Mouse (Mus musculus) stomach, embryonic 16.5 days (tissue): Measurements from ENCODE around the gene Tmem200c. TPM values are rescaled to one million over a fixed set of nuclear protein-coding genes. Genes with fewer than 3 reads are reported as not detected.

Experiments
- ATAC-seq: fragments of 200-750 bp; cut with Nextera tagmentation; 2 replicates; pipeline ENCODE4 v1.8.0; 2017; ENCODE audit warnings: moderate number of reproducible peaks, moderate TSS enrichment; ENCODE audit not compliant: insufficient read depth, low FRiP score
- H3K27ac ChIP-seq: fragments of 300-500 bp; sonication (generic); 2 replicates; pipeline ENCODE4 v1.5.1; 2014; ENCODE audit warnings: low read length
- H3K27me3 ChIP-seq: fragments of 300-500 bp; sonication (generic); 2 replicates; pipeline ENCODE4 v1.6.1; 2014; ENCODE audit warnings: low read length, control low read depth, mixed read lengths; ENCODE audit not compliant: control insufficient read depth, insufficient read depth
- H3K36me3 ChIP-seq: fragments of 300-500 bp; sonication (generic); 2 replicates; pipeline ENCODE4 v1.6.1; 2014; ENCODE audit warnings: low read length; ENCODE audit not compliant: control insufficient read depth, insufficient read depth
- H3K4me1 ChIP-seq: fragments of 300-500 bp; sonication (generic); 2 replicates; pipeline ENCODE4 v1.6.1; 2014; ENCODE audit warnings: low read length, control low read depth, mixed read lengths; ENCODE audit not compliant: control insufficient read depth, insufficient read depth
- H3K4me2 ChIP-seq: fragments of 300-500 bp; sonication (generic); 2 replicates; pipeline ENCODE4 v1.6.1; 2014; ENCODE audit warnings: low read depth, low read length, mixed read lengths
- H3K4me3 ChIP-seq: fragments of 300-500 bp; sonication (generic); replicated peaks from 2 replicates; pipeline ENCODE4 v1.5.1; 2014; ENCODE audit warnings: mild to moderate bottlenecking, low read length
- H3K9ac ChIP-seq: fragments of 300-500 bp; sonication (generic); 2 replicates; pipeline ENCODE4 v1.6.1; 2014; ENCODE audit warnings: low read length
- H3K9me3 ChIP-seq: fragments of 300-500 bp; sonication (generic); replicated peaks from 2 replicates; pipeline ENCODE4 v1.6.1; 2016; ENCODE audit warnings: low read length, control low read depth; ENCODE audit not compliant: control insufficient read depth
- WGBS: fragments of 180-500 bp; shearing (Covaris S2); extraction: QIAGEN DNeasy Blood & Tissue Kit; methylation state at CpG from one replicate; pipeline ENCODE4 v1.1.7; 2014; 5-methylcytosine and 5-hydroxymethylcytosine counted together
- polyA plus RNA-seq: library from polyadenylated mRNA; unstranded; fragments of >200 nt; fragmentation: Nextera tagmentation; extraction: Ambion mirVana; gene quantifications from 2 replicates; pipeline ENCODE4 v1.2.1, GENCODE M21; 2015

Gene Tmem200c
- polyA plus RNA-seq, 1 experiment from 2014 or later = 0.09 TPM

DNA sequence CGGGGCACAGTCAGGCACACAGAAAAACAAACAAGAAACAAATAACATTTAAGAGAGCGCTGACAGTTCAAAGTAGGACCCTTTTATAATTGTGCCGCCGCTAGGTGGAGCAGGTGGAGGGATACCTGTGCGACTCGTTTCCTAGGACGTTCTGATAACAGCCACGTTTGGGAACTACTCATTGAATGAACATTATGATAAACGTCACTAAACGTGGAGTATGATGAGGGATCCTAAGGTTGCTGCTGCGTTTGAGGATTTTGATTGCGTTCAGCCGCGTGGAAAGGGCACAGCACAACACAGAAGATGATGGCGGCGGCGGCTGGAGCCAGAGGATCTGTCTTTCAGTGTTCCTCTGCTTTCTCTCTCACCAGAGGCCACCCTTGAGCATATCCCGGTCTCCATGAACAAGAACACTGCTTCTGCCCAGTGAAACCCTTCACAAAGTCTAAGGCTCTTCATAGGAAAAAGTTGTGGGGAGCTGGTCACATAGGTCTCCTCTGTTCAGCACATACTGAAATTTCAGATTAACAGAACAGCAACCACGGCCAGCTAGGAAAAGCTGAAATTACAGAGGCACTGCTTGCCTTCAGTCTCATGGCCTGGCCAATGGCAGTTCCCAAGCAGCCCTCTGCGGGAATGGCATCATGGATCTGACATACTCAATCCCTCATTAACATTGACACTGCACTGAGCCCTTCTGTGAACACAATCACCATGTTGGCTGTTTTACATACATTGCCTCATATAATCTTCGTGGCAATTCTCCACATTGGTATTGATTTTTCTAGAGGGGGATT is 55.5 kb downstream of the Tmem200c start:
- ATAC-seq = peak; percentile 47; the same call in 1 of the 2 replicates
- no peaks in the 10 kb centered on the region for H3K4me1 ChIP-seq
- no peak overlapping the region for H3K27ac ChIP-seq
- no peaks in the 10 kb centered on the region for H3K9me3 ChIP-seq
- no peaks in the 10 kb centered on the region for H3K27me3 ChIP-seq
- H3K4me2 ChIP-seq = peak overlapping the region; percentile 50
- 0 out of 2 replicates have a peak overlapping the region, but pooled peaks have one; percentile 27 for H3K9ac ChIP-seq
- H3K4me3 ChIP-seq = peak overlapping the region; percentile 38
- 11% methylated on average over 21 of the region's 21 CpGs for WGBS
- no peaks in the 10 kb centered on the region for H3K36me3 ChIP-seq

GRCm38 (mm10) chr17:68883474-68884083 is 57.2 kb downstream of the Tmem200c start:
- 57% methylated on average over 3 of the region's 3 CpGs for WGBS
- no peaks in the 10 kb centered on the region for H3K36me3 ChIP-seq
- H3K4me1 ChIP-seq = no peaks in the 10 kb centered on the region
- no peak overlapping the region for H3K4me2 ChIP-seq
- ATAC-seq = no peak
- no peaks in the 10 kb centered on the region for H3K27me3 ChIP-seq
- H3K4me3 ChIP-seq = no peak overlapping the region
- no peaks in the 10 kb centered on the region for H3K9me3 ChIP-seq
- no peak overlapping the region for H3K9ac ChIP-seq
- H3K27ac ChIP-seq = no peak overlapping the region

- Histone ChIP-seq H3K9ac (no peak overlapping the region), H3K4me1 (no peaks in the 10 kb centered on the region), H3K4me3 (no peak overlapping the region), H3K27ac (no peak overlapping the region), H3K9me3 (no peaks in the 10 kb centered on the region), H3K4me2 (no peak overlapping the region), H3K36me3 (no peaks in the 10 kb centered on the region), H3K27me3 (no peaks in the 10 kb centered on the region)
- ATAC-seq = no peak
- WGBS = 89% methylated on average over 3 of the region's 3 CpGs
Observed at GRCm38 (mm10) chr17:68890672-68891071, 64.2 kb downstream of the Tmem200c start.

Other genes with a start within 250 kb of the Tmem200c start
- gene Epb41l3, start 249.1 kb downstream of the Tmem200c start, polyA plus RNA-seq = 50.4 and 56.1 TPM in 2 replicates